Mouse (Mus musculus): Measurements from ENCODE around the gene Sf3b2.
"Not testable (repeated sequence)": the region's sequence is repeated elsewhere in the genome, so short reads cannot be mapped to it uniquely, and the experiment has no call there.

Sf3b2 gene

GRCm38 (mm10) chr19:5272801-5273733 is 22.2 kb downstream of the Sf3b2 start, which contains the start of gene Pacs1:
Gene Pacs1, minus strand, starts transcription at chr19:5273119.
- peak; percentile 84 to 90 for DNase-seq

GRCm38 (mm10) chr19:5272326-5272795 is 22.9 kb downstream of the Sf3b2 start:
- DNase-seq, result peak; percentile 61 to 70

GRCm38 (mm10) chr19:5271430-5271829 is 23.8 kb downstream of the Sf3b2 start:
- no peak for DNase-seq

- DNase-seq, result no peak
Observed at GRCm38 (mm10) chr19:5269392-5269791, 25.9 kb downstream of the Sf3b2 start.

GRCm38 (mm10) chr19:5268875-5269274 is 26.4 kb downstream of the Sf3b2 start:
- DNase-seq, result no peak

- DNase-seq, result no peak
Observed at GRCm38 (mm10) chr19:5268017-5268416, 27.2 kb downstream of the Sf3b2 start.

GRCm38 (mm10) chr19:5267015-5267414 is 28.2 kb downstream of the Sf3b2 start:
- DNase-seq, result no peak

- no peak for DNase-seq
Observed at GRCm38 (mm10) chr19:5257140-5257539, 38.1 kb downstream of the Sf3b2 start.

- DNase-seq, result not testable (repeated sequence)
Observed at GRCm38 (mm10) chr19:5236981-5237380, 58.3 kb downstream of the Sf3b2 start.

- no peak for DNase-seq
Observed at GRCm38 (mm10) chr19:5232696-5233095, 62.6 kb downstream of the Sf3b2 start.

GRCm38 (mm10) chr19:5230110-5230509 is 65.1 kb downstream of the Sf3b2 start:
- DNase-seq, result no peak

- DNase-seq, result no peak
Observed at GRCm38 (mm10) chr19:5224624-5225023, 70.6 kb downstream of the Sf3b2 start.

GRCm38 (mm10) chr19:5224077-5224476 is 71.2 kb downstream of the Sf3b2 start:
- no peak for DNase-seq
